Comparison of ENCODE assay signal across 8 mouse cellular contexts in the genomic region with DNA sequence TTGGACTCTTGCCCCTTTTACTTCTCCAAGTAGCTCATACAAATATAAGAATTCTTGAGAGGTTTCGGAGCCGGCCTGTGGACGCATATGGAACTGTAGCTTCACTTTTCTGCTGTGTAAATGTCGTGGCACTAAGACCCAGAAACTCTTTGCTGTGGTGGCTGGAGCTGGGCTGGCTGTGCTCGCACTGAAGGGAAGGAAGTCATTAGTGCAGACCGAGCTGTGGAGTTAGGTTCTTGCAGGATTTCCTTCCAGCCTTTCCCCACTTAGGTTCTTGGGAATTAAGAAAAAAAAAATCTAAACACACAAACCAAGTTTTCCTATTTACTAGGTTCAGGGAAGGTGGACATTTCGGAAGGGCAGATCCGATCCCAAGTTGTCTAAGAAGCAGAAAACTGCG.
DNase-seq lines count a peak whose midpoint lies in the region; ATAC-seq lines count a peak whose summit lies in the region.

No protein-coding gene starts in this region.

- H3K4me1 ChIP-seq in embryonic facial prominence, embryonic 15.5 days = peaks cover 12% of the 10 kb centered on the region
- peaks cover 11% of the 10 kb centered on the region; the same call in 1 of the 2 replicates for H3K4me1 ChIP-seq in limb, embryonic 11.5 days (ENCODE audit: control insufficient read depth, insufficient read depth, low read length)
- no peaks in the 10 kb centered on the region; the same call in none of the 2 replicates for H3K4me1 ChIP-seq in midbrain, embryonic 11.5 days (ENCODE audit: control insufficient read depth, insufficient read depth, low read length)

- WGBS in embryonic facial prominence, embryonic 15.5 days = 2% methylated on average over 9 of the region's 9 CpGs
- WGBS in limb, embryonic 11.5 days = 3% methylated on average over 9 of the region's 9 CpGs
- under 1% methylated on average over 9 of the region's 9 CpGs for WGBS in midbrain, embryonic 11.5 days

- H3K4me3 ChIP-seq in embryonic facial prominence, embryonic 15.5 days (replicated peaks) = peak overlapping the region; percentile 71
- H3K4me3 ChIP-seq in limb, embryonic 11.5 days (ENCODE audit: low read depth, low read length) = peak overlapping the region; percentile 63
- peak overlapping the region; percentile 63 for H3K4me3 ChIP-seq in midbrain, embryonic 11.5 days (ENCODE audit: low read depth, low read length)

- peak; percentile 88 for ATAC-seq in embryonic facial prominence, embryonic 15.5 days (ENCODE audit: insufficient number of reproducible peaks, low FRiP score, low TSS enrichment, low read depth)
- peak; percentile 80; the same call in 1 of the 2 replicates for ATAC-seq in limb, embryonic 11.5 days (ENCODE audit: insufficient number of reproducible peaks, low FRiP score, low TSS enrichment, low read depth)
- ATAC-seq in midbrain, embryonic 11.5 days (ENCODE audit: low FRiP score) = peak; percentile 64; the same call in 1 of the 2 replicates

- 0 out of 2 replicates have a peak, but pooled peaks cover under 1% of the 10 kb centered on the region for H3K36me3 ChIP-seq in embryonic facial prominence, embryonic 15.5 days
- no peaks in the 10 kb centered on the region; the same call in 1 of the 2 replicates for H3K36me3 ChIP-seq in limb, embryonic 11.5 days (ENCODE audit: control insufficient read depth, insufficient read depth, low read length)
- no peaks in the 10 kb centered on the region for H3K36me3 ChIP-seq in midbrain, embryonic 11.5 days (ENCODE audit: control insufficient read depth, insufficient read depth, low read length)

- 0 out of 2 replicates have a peak, but pooled peaks cover 3% of the 10 kb centered on the region for H3K9me3 ChIP-seq in embryonic facial prominence, embryonic 15.5 days (replicated peaks)
- H3K9me3 ChIP-seq in limb, embryonic 11.5 days (ENCODE audit: control insufficient read depth, low read length) = no peaks in the 10 kb centered on the region
- H3K9me3 ChIP-seq in midbrain, embryonic 11.5 days (ENCODE audit: control insufficient read depth, low read length) = no peaks in the 10 kb centered on the region

- H3K27me3 ChIP-seq in embryonic facial prominence, embryonic 15.5 days = no peaks in the 10 kb centered on the region
- no peaks in the 10 kb centered on the region for H3K27me3 ChIP-seq in limb, embryonic 11.5 days (ENCODE audit: control insufficient read depth, insufficient read depth, low read length)
- H3K27me3 ChIP-seq in midbrain, embryonic 11.5 days (ENCODE audit: control insufficient read depth, insufficient read depth, low read length) = peaks cover 4% of the 10 kb centered on the region; the same call in 1 of the 2 replicates

- peak; percentile 29 to 50 for DNase-seq in adrenal gland, postnatal 4 days (ENCODE audit: low spot score in 2 of 2)
- DNase-seq in heart, adult 8-10 months (ENCODE audit: low spot score) = peak; percentile 88
- peak; percentile 68 for DNase-seq in kidney, adult 18-20 months
- DNase-seq in limb, embryonic 11.5 days (ENCODE audit: low spot score) = peak; percentile 86
- peak; percentile 96 for DNase-seq in midbrain, embryonic 11.5 days (ENCODE audit: low spot score, missing footprints)
- DNase-seq in right cerebral cortex, postnatal 36 days (ENCODE audit: low spot score in 2 of 2) = peak; percentile 51 to 54
- DNase-seq in urinary bladder, postnatal 4 days (ENCODE audit: low spot score in 2 of 2) = peak; percentile 73 to 81

- H3K4me2 ChIP-seq in embryonic facial prominence, embryonic 15.5 days (replicated peaks) = peak overlapping the region; percentile 89
- peak overlapping the region; percentile 87 for H3K4me2 ChIP-seq in limb, embryonic 11.5 days (ENCODE audit: low read depth, severe bottlenecking)
- peak overlapping the region; percentile 93 for H3K4me2 ChIP-seq in midbrain, embryonic 11.5 days

- peak overlapping the region; percentile 95 for H3K27ac ChIP-seq in embryonic facial prominence, embryonic 15.5 days (replicated peaks)
- peak overlapping the region; percentile 86 for H3K27ac ChIP-seq in limb, embryonic 11.5 days (replicated peaks; ENCODE audit: low read depth, low read length)
- H3K27ac ChIP-seq in midbrain, embryonic 11.5 days (ENCODE audit: low read depth, low read length) = no peak overlapping the region

- H3K9ac ChIP-seq in embryonic facial prominence, embryonic 15.5 days = peak overlapping the region; percentile 72
- peak overlapping the region; percentile 76 for H3K9ac ChIP-seq in limb, embryonic 11.5 days (ENCODE audit: low read length)
- H3K9ac ChIP-seq in midbrain, embryonic 11.5 days (ENCODE audit: low read length) = peak overlapping the region; percentile 80

Comparison
In these comparisons a context has a peak if more than half of its experiments do, and no peak if none do; other contexts are left out.
1. DNase-seq: peak in every context shown above with its lines; median percentile 96 in midbrain, embryonic 11.5 days; 88 in heart, adult 8-10 months; 86 in limb, embryonic 11.5 days; 77 in urinary bladder, postnatal 4 days; 68 in kidney, adult 18-20 months; 52 in right cerebral cortex, postnatal 36 days; 40 in adrenal gland, postnatal 4 days.